Mouse (Mus musculus) thymus, postnatal 4 days (tissue): Measurements from ENCODE around the gene Slc9a1.

Experiments
- DNase-seq: peaks from one replicate; pipeline ENCODE4 v3.0.0; 2021

Slc9a1 gene

GRCm38 (mm10) chr4:133369553-133370297, at the start of gene Slc9a1:
TSS of gene Slc9a1 (plus strand) at chr4:133369706.
- peak; percentile 96 for DNase-seq

GRCm38 (mm10) chr4:133328129-133328528, 41.4 kb upstream of the Slc9a1 start:
- no peak for DNase-seq

DNA sequence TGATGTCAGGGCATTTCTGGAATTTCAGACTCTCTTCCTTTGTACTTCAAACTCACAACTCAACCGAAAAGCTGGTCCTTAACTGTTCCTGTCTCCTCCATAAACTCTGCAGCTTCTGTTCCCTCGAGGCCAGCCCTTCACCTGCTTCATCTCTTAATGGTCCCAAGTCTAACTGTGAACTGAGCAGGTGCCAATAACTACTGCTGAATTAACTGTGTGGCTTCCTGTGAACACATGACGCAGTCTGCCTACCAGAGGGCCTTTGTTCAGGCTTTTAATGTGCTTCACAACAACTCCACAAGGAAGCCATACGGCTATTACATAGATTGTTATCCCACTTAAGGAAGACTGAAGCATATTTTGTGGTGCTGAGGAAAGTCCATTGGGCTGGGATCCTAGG, 39.2 kb upstream of the Slc9a1 start:
- DNase-seq: peak; percentile 33

DNA sequence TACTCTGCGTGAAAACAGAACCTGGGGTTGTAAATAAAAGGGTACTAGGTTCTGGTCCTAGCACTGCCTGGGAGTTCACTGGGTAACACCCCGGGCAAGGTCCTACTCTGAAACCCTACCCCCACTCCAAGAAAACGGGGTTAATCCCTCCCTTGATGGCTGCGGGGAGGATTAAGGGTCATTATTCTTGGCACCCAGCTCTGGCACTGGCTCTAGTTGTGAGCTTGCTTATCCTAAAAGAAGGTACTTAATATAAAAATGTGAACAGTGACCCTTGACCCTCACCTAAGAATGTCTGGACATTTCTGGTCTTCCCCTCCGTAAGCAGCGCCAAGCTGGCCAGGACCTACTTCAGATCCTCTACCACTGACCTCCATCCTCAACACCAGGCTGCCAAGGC, 36.2 kb upstream of the Slc9a1 start:
- no peak for DNase-seq

- DNase-seq: no peak
Measured at GRCm38 (mm10) chr4:133337833-133338520, 31.5 kb upstream of the Slc9a1 start.

DNA sequence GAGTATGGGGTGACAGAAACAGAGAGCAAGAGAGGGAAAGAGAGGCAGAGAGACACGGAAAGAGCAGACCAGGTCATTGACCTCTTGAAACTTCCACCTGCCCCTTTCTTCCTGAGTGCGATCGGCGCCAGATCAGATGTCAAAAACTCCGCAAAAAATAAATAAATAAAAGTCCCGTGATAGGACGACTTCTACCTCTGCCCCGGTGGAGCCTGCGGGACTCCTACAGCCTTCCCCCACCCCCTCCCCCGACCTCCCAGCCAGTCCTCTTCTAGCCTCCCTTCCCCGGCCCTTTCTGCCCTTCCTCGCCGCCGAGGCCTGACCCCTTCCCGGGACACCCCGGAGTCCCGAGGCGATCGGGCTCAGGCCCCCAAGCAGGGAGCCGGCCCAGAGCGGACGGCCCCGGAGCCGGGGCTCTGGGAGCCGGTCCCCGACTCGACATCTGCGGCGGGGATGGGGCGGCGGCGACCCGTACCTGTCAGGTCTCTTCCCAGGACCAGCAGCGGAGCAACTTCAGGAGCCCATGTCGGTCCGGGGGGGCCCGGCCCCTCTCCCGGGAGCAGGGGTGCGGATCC, 30.9 kb upstream of the Slc9a1 start:
- DNase-seq: no peak

DNA sequence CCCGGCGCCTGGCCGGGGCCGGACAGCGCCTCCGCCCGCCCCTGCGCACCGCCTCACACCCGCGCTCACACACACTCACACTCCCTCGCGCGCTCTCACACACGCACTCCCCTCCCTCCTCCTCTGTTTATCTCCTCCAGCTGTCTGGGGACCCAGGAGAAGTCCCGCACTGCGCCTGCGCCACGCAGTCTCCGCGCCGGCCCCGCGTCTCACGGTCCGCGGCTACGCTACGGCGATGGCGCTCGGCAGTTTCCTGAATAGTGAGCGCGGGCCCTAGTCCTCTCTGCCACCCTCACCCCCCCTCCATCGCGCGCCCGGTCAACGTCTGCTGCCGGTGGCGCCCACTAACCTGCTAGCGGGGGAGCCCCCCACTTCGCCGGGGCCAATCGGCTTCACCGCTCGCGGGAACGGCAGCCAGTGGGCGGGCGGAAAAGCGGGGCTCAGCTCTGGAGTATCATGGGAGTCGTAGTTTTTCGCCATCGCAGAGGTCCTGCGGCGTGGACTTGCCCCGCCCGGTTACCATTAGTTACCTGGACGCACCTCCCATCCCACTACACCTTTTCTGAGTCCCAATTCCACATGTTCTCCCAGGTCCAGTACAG, 30.3 kb upstream of the Slc9a1 start:
- peak; percentile 99 for DNase-seq

DNA sequence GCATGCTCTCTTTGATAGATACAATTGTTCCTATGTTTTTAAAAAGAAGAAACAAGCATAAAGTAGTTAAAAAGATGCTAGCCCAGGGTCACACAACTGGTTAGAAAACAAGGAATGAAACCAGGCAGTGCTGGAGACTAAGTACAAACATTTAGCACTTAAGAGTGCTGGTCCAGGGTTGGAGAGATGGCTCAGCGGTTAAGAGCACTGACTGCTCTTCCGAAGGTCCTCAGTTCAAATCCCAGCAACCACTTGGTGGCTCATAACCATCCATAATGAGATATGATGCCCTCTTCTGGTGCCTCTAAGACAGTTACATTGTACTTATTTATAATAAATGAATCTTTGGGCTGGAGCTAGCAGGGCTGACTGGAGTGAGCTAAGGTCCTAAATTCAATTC, 29.3 kb upstream of the Slc9a1 start:
- DNase-seq: no peak

DNA sequence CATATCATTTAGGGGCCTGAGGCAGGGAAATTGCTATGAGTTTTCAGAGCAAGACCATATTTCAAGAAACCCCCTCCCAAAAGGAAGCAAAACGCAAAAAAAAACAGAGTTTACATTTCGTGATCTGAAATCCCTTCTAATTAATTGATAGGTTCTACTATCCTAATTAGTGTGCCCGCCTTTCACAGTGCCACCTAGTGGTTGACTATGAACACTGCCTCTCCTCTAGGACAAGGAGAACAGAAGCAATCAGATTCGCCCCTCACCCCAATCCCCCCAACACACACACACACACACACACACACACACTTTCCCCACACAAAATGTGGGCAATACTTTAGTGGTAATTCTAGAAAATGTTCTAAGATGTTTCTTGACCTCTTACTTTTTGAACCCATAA, 25.4 kb upstream of the Slc9a1 start:
- peak; percentile 68 for DNase-seq

GRCm38 (mm10) chr4:133345702-133346101, 23.8 kb upstream of the Slc9a1 start:
- DNase-seq: no peak

- no peak for DNase-seq
Measured at GRCm38 (mm10) chr4:133346577-133346976, 22.9 kb upstream of the Slc9a1 start.

DNA sequence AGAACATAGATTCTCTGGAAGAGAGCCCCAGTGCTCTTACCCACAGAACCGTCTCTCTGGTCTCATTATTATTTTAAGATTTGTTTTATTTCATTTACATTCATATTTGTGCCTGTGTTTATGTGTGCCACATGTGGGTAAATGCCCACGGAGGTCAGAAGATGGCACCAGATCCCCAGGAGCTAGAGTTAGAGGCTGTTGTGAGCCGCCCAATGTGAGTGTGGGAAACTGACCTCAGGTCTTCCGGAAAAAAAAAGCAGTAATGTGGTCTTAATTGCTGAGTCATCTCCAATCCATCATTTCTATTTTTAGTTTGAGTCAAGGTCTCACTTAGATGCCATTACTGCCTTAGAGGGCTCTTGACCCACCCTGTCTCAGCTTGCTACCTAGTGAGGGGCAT, 21.9 kb upstream of the Slc9a1 start:
- DNase-seq: no peak

GRCm38 (mm10) chr4:133348051-133348775, 21.3 kb upstream of the Slc9a1 start:
- DNase-seq: no peak

DNA sequence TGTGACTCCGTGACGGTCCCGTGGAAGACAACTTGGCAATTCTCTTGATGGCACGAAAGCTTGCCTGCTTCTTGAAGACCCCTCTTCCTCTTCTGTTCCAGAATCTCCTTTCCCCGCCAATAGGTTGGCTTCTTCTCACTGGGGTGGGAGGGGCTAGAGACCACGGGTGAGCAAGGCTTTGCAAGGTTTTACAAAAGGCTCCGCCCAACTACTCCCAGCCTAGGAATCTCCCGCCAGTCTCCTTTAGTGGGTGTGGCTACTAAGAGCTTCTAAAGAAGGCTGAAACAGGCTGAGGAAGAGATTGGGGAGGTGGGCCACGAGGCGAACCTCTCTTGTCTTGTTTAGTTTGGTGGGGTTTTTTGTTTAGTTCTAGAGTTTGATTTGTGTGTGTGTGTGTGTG, 16.7 kb upstream of the Slc9a1 start:
- no peak for DNase-seq

DNA sequence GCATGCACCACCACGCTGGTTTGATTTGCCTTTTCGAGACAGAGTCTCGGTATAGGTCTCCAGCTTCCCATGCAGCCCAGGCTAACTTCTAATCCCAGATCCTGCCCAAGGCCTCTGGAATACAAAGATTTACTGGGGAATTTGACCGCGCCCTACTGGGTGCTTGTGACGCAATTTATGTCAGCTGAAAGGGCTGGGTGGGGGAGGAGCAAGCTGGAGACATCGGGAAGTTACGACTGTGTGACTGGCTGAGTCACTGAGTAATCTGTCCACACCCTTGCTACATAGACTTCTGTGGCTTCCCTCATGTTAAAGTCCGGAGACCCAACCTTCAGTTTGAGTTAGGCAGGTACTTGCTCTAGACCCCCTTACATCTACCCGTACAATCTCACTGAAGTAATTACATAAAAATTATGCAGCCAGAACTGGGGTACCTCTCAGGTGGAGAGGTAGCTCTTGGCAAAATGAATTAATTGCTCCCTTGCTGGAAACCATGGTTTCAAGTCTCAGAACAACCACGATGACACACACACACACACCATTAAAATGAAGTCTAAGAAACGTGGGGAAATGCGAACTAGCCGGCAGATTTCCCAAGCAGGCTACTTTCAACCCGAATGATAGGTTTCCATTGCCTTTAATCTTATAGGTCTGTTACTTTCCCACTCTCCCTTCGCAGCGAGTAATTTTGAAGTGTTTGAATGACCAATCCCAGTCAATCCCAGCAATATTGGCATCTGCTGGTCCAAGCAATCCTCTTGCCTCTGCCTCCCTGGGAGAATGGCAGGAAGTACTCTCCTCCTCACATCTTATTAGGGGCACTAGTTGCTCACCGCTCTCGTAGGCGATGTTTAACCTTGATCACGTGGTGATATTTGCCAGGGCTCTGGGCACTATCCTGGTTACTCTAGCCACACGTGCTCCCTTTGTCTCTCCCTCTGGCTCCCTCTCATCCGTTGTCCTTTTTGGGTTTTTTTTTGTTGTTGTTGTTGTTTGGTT, 15.8 kb upstream of the Slc9a1 start, which contains the start of gene Wdtc1:
Gene Wdtc1, minus strand, starts transcription at position 115 of the 999 bp plus-strand sequence.
- no peak for DNase-seq

DNA sequence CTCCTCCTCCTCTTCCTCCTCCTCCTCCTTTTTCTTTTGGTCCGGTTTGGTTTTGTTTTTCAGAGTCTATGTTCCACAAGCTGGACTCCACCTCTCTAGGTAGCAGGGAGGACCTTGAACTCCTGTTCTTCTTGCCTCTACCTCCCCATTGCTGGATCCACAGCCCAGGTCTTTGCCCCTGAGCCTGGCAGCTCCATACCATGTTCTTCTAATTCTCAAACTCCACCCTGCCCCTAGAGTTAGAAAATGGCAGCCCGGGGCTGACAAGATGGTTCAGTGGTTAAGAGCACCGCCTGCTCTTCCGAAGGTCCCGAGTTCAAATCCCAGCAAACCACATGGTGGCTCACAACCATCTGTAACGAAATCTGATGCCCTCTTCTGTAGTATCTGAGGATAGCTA, 14.9 kb upstream of the Slc9a1 start:
- no peak for DNase-seq

- DNase-seq: no peak
Measured at GRCm38 (mm10) chr4:133370298-133371274, 1.1 kb downstream of the Slc9a1 start.

- DNase-seq: no peak
Measured at GRCm38 (mm10) chr4:133371621-133372277, 2.2 kb downstream of the Slc9a1 start.

- DNase-seq: no peak
Measured at GRCm38 (mm10) chr4:133372278-133372665, 2.8 kb downstream of the Slc9a1 start.

DNA sequence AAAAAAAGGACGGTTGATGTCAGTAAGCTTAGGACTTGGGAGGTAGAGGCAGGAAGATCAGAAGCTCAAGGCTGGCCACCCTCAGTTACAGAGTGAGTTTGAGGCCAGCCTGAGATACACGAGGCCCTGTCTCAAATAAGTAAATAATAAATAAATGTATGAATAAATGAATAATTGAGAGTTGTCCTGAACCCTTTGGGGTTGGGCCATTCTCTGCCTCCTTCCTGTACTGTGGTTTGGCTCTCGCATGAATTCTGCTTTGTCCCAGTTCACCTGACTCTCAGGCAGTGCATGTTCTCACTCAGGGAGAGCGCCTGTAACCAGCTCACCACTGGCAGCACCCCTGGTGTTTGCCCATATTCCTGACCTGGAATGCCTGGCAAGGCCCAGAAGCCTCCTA, 4.5 kb downstream of the Slc9a1 start:
- no peak for DNase-seq
